Mouse (Mus musculus) ES-Bruce4 (cell line): ENCODE data around the gene Shroom3. TPM values are rescaled to one million over a fixed set of nuclear protein-coding genes. Genes with fewer than 3 reads are reported as not detected.

Experiments used
- H3K27ac ChIP-seq: 2 replicates; pipeline ENCODE4 v1.5.1; 2012; ENCODE audit warnings: low read length, inconsistent platforms; ENCODE audit not compliant: insufficient read depth
- H3K27me3 ChIP-seq: 2 replicates; pipeline ENCODE4 v1.6.1; 2012; ENCODE audit warnings: mild to moderate bottlenecking, low read length, inconsistent platforms; ENCODE audit not compliant: control insufficient read depth, poor library complexity, insufficient read depth, severe bottlenecking
- H3K36me3 ChIP-seq: 2 replicates; pipeline ENCODE4 v1.6.1; 2012; ENCODE audit warnings: inconsistent platforms, mild to moderate bottlenecking, low read length, moderate library complexity; ENCODE audit not compliant: control insufficient read depth, poor library complexity, insufficient read depth, severe bottlenecking
- H3K4me1 ChIP-seq: one replicate; pipeline ENCODE4 v1.8.1; 2011; ENCODE audit warnings: low read length; ENCODE audit not compliant: control insufficient read depth, insufficient read depth
- H3K4me3 ChIP-seq: 2 replicates; pipeline ENCODE4 v1.5.1; 2011; ENCODE audit warnings: low read depth, mild to moderate bottlenecking, low read length
- H3K9ac ChIP-seq: 2 replicates; pipeline ENCODE4 v1.6.1; 2012; ENCODE audit warnings: low read depth, mild to moderate bottlenecking, inconsistent platforms; ENCODE audit not compliant: poor library complexity, severe bottlenecking
- H3K9me3 ChIP-seq: replicated peaks from 2 replicates; pipeline ENCODE4 v1.6.1; 2012; ENCODE audit warnings: mild to moderate bottlenecking, low read length, inconsistent platforms; ENCODE audit not compliant: control insufficient read depth, poor library complexity, insufficient read depth, severe bottlenecking
- CTCF ChIP-seq: IDR thresholded peaks from one replicate; pipeline ENCODE4 v1.8.1; 2011; ENCODE audit warnings: low read depth, low read length
- EP300 ChIP-seq: IDR thresholded peaks from 2 replicates; pipeline ENCODE4 v1.6.1; 2011; ENCODE audit warnings: low read depth, low read length; ENCODE audit not compliant: insufficient read depth
- POLR2A ChIP-seq: IDR thresholded peaks from one replicate; pipeline ENCODE4 v1.8.1; 2011; ENCODE audit warnings: low read length; ENCODE audit not compliant: insufficient read depth
- polyA plus RNA-seq: library from polyadenylated mRNA; stranded (reverse); fragments of >200 nt; gene quantifications from 2 replicates; pipeline ENCODE4 v1.2.4, GENCODE M21; 2011; ENCODE audit warnings: low read depth; ENCODE audit not compliant: missing spikeins, insufficient read depth, insufficient read length

Gene Shroom3
- polyA plus RNA-seq, 1 experiment, result 49.1 TPM

- no peak overlapping the region for H3K9ac ChIP-seq
- H3K9me3 ChIP-seq, result no peaks in the 10 kb centered on the region
- H3K4me1 ChIP-seq, result no peaks in the 10 kb centered on the region
- no peak overlapping the region for H3K27ac ChIP-seq
- H3K27me3 ChIP-seq, result no peaks in the 10 kb centered on the region
- no peak overlapping the region for H3K4me3 ChIP-seq
- no peaks in the 10 kb centered on the region for H3K36me3 ChIP-seq
- TF ChIP-seq CTCF, result no peak
- TF ChIP-seq EP300, result no peak
- TF ChIP-seq POLR2A, result no peak
Observed at GRCm38 (mm10) chr5:92998494-92999016, 315.3 kb downstream of the Shroom3 start.

DNA sequence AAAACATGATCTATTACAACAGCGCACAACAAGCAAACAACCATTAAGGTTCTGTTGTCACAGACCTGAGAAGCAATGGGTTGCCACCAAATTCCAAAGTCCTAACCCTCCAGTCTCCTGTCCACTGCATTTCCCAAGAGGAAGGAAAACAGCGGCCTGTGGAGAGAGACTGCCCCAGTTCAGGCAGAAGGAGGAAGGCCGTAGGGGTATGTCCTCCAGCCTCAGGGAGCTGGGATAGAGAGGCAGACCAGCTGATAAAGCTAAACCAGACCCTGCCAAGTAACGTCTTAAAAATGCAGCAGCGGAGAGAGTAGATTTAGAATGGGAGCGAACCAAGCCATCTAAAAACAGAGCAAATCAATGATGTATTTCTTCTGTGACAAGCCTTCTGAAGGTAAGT lies 316.8 kb downstream of the Shroom3 start:
- Histone ChIP-seq H3K4me1 (no peaks in the 10 kb centered on the region), H3K27me3 (no peaks in the 10 kb centered on the region), H3K9me3 (no peaks in the 10 kb centered on the region), H3K27ac (no peak overlapping the region), H3K4me3 (no peak overlapping the region), H3K9ac (no peak overlapping the region), H3K36me3 (no peaks in the 10 kb centered on the region)
- TF ChIP-seq EP300, result no peak
- TF ChIP-seq CTCF, result no peak
- TF ChIP-seq POLR2A, result no peak

- Histone ChIP-seq H3K36me3 (no peaks in the 10 kb centered on the region), H3K9ac (no peak overlapping the region), H3K9me3 (no peaks in the 10 kb centered on the region), H3K4me3 (no peak overlapping the region), H3K27ac (no peak overlapping the region), H3K27me3 (no peaks in the 10 kb centered on the region), H3K4me1 (no peaks in the 10 kb centered on the region)
- no peak for TF ChIP-seq POLR2A
- TF ChIP-seq EP300, result no peak
- TF ChIP-seq CTCF, result no peak
Observed at GRCm38 (mm10) chr5:93000774-93001757, 317.8 kb downstream of the Shroom3 start.

GRCm38 (mm10) chr5:93002615-93003014 lies 319.4 kb downstream of the Shroom3 start:
- Histone ChIP-seq H3K4me3 (no peak overlapping the region), H3K27ac (no peak overlapping the region), H3K36me3 (no peaks in the 10 kb centered on the region), H3K9me3 (no peaks in the 10 kb centered on the region), H3K9ac (no peak overlapping the region), H3K27me3 (no peaks in the 10 kb centered on the region), H3K4me1 (peaks cover 1% of the 10 kb centered on the region)
- no peak for TF ChIP-seq CTCF
- TF ChIP-seq POLR2A, result no peak
- TF ChIP-seq EP300, result no peak

GRCm38 (mm10) chr5:93005229-93005814 lies 322.1 kb downstream of the Shroom3 start:
- no peaks in the 10 kb centered on the region for H3K9me3 ChIP-seq
- peaks cover 1% of the 10 kb centered on the region for H3K4me1 ChIP-seq
- peak overlapping the region; percentile 68 for H3K9ac ChIP-seq
- H3K27ac ChIP-seq, result peak overlapping the region; percentile 72
- no peaks in the 10 kb centered on the region for H3K36me3 ChIP-seq
- peak overlapping the region; percentile 68 for H3K4me3 ChIP-seq
- no peak for TF ChIP-seq POLR2A
- TF ChIP-seq EP300, result no peak
- no peak for TF ChIP-seq CTCF
- H3K27me3 ChIP-seq, result no peaks in the 10 kb centered on the region
